Mouse (Mus musculus): ENCODE data around the gene Pdk2. TPM values are rescaled to one million over a fixed set of nuclear protein-coding genes. Genes with fewer than 3 reads are reported as not detected.

Pdk2 gene
- polyA plus RNA-seq, 1 experiment from 2014 or later = 13.9 TPM

DNA sequence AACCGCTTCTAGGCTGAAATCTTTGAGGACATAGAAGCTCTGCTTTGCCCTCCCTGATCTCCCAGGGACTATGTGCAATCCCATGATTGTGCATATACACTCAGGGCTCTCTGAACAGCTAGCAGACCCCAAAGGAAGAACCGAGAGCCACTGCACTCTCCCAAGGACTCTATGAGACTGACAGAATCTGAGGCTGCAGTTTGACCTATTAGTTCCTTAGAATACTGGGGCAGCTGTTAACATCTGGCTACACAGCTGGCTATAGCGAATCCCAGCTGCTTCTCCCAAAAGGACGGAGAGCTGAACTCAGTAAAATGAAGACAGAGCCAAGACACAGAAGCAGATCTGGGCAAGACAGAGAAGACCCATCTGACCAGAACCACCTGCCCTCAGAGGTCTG is 32.7 kb upstream of the Pdk2 start:
- no peak overlapping the region for H3K27ac ChIP-seq (ENCODE audit: low read length)

DNA sequence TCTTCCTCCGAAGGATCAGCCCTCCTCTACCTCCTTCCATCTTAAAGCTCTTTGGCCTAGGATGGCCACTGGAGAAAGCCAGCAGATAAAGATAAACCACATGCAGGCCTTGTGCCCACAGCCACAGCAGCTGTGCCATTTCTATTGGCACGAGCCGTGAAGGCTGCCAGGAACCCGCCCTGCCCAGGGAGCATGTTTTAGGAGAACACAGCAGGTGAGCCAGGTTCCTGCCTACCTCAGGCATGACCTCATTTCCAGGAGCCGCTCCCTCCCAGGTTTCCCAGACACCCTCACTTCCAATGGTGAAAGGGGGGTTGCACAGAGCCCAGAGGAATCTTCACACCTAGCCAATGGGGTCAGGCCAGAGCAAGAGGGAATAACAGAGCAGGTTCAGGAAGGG is 31.6 kb upstream of the Pdk2 start:
- no peaks in the 10 kb centered on the region for H3K36me3 ChIP-seq (ENCODE audit: control insufficient read depth, insufficient read depth)
- H3K4me1 ChIP-seq (ENCODE audit: control insufficient read depth, low read depth, low read length) = peaks cover 5% of the 10 kb centered on the region
- H3K27ac ChIP-seq (ENCODE audit: low read length) = no peak overlapping the region
- H3K9me3 ChIP-seq (replicated peaks; ENCODE audit: control insufficient read depth, low read length) = no peaks in the 10 kb centered on the region
- no peak overlapping the region for H3K9ac ChIP-seq (ENCODE audit: low read depth, low read length)
- peaks cover 34% of the 10 kb centered on the region for H3K27me3 ChIP-seq (ENCODE audit: control insufficient read depth, insufficient read depth, low read depth, low read length)
- H3K4me2 ChIP-seq (ENCODE audit: low read depth, low read length) = no peak overlapping the region
- H3K4me3 ChIP-seq (ENCODE audit: low read depth, low read length) = no peak overlapping the region
- no peak for ATAC-seq (ENCODE audit: low read depth)
- 65% methylated on average over 5 of the region's 5 CpGs for WGBS (ENCODE audit: insufficient replicate concordance)

More for the DNA sequence above, 32.7 kb upstream of the Pdk2 start:
- H3K4me2 ChIP-seq (ENCODE audit: low read depth, low read length) = no peak overlapping the region
- no peaks in the 10 kb centered on the region for H3K9me3 ChIP-seq (replicated peaks; ENCODE audit: control insufficient read depth, low read length)
- no peak for ATAC-seq (ENCODE audit: low read depth)
- H3K36me3 ChIP-seq (ENCODE audit: control insufficient read depth, insufficient read depth) = no peaks in the 10 kb centered on the region
- H3K4me1 ChIP-seq (ENCODE audit: control insufficient read depth, low read depth, low read length) = peaks cover 5% of the 10 kb centered on the region
- H3K9ac ChIP-seq (ENCODE audit: low read depth, low read length) = no peak overlapping the region
- 62% methylated on average over 4 of the region's 4 CpGs for WGBS (ENCODE audit: insufficient replicate concordance)
- no peak overlapping the region for H3K4me3 ChIP-seq (ENCODE audit: low read depth, low read length)
- peaks cover 44% of the 10 kb centered on the region for H3K27me3 ChIP-seq (ENCODE audit: control insufficient read depth, insufficient read depth, low read depth, low read length)

DNA sequence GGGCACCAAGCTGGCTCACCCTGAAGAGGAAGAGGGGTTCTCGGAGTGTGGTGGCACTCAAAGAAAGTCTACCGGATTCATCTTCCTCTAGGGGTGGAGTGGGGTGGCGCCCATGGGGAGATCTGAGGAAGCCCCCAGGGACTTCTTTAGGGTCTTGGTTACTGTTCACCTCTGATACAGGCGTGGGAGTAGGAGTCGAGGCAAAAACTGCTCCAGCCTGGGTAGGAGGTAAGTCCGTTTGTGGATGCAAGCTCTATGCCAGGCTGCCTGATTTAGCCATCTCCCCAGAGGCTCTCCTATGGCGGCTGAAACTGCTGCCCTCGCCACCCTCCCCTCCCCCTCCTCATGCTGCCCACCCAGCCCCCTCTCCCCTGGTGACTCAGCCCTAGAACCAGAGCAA is 31.0 kb upstream of the Pdk2 start:
- no peak overlapping the region for H3K27ac ChIP-seq (ENCODE audit: low read length)
- ATAC-seq (ENCODE audit: low read depth) = no peak
- peaks cover 27% of the 10 kb centered on the region for H3K27me3 ChIP-seq (ENCODE audit: control insufficient read depth, insufficient read depth, low read depth, low read length)
- no peak overlapping the region for H3K4me3 ChIP-seq (ENCODE audit: low read depth, low read length)
- no peaks in the 10 kb centered on the region for H3K9me3 ChIP-seq (replicated peaks; ENCODE audit: control insufficient read depth, low read length)
- 44% methylated on average over 8 of the region's 8 CpGs for WGBS (ENCODE audit: insufficient replicate concordance)
- H3K4me2 ChIP-seq (ENCODE audit: low read depth, low read length) = no peak overlapping the region
- H3K36me3 ChIP-seq (ENCODE audit: control insufficient read depth, insufficient read depth) = no peaks in the 10 kb centered on the region
- H3K9ac ChIP-seq (ENCODE audit: low read depth, low read length) = no peak overlapping the region
- peaks cover 5% of the 10 kb centered on the region for H3K4me1 ChIP-seq (ENCODE audit: control insufficient read depth, low read depth, low read length)

DNA sequence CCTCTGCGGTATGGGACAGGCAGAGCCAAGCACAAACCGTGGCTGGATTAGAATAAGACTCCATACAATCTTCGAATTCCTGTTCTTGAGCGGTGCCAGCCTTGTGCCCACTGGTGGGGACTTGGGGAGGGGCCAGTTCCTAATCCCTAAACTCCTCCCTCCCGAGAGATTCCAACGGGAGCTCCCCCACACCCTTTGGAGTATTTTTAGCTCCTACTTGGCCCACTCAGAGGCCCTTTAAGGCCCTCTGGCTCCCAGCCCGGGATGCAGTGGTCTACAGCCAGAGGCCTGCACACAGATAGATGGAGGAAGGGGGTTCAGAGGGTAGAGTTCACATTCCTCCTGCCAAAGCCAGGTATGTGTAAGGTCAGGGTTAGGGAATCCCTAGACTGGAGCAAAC is 30.1 kb upstream of the Pdk2 start:
- peaks cover 19% of the 10 kb centered on the region for H3K27me3 ChIP-seq (ENCODE audit: control insufficient read depth, insufficient read depth, low read depth, low read length)
- H3K4me1 ChIP-seq (ENCODE audit: control insufficient read depth, low read depth, low read length) = peaks cover 5% of the 10 kb centered on the region
- no peak overlapping the region for H3K4me2 ChIP-seq (ENCODE audit: low read depth, low read length)
- no peaks in the 10 kb centered on the region for H3K36me3 ChIP-seq (ENCODE audit: control insufficient read depth, insufficient read depth)
- no peak overlapping the region for H3K27ac ChIP-seq (ENCODE audit: low read length)
- no peak overlapping the region for H3K9ac ChIP-seq (ENCODE audit: low read depth, low read length)
- ATAC-seq (ENCODE audit: low read depth) = no peak
- H3K4me3 ChIP-seq (ENCODE audit: low read depth, low read length) = no peak overlapping the region
- WGBS (ENCODE audit: insufficient replicate concordance) = 47% methylated on average over 7 of the region's 7 CpGs
- no peaks in the 10 kb centered on the region for H3K9me3 ChIP-seq (replicated peaks; ENCODE audit: control insufficient read depth, low read length)

DNA sequence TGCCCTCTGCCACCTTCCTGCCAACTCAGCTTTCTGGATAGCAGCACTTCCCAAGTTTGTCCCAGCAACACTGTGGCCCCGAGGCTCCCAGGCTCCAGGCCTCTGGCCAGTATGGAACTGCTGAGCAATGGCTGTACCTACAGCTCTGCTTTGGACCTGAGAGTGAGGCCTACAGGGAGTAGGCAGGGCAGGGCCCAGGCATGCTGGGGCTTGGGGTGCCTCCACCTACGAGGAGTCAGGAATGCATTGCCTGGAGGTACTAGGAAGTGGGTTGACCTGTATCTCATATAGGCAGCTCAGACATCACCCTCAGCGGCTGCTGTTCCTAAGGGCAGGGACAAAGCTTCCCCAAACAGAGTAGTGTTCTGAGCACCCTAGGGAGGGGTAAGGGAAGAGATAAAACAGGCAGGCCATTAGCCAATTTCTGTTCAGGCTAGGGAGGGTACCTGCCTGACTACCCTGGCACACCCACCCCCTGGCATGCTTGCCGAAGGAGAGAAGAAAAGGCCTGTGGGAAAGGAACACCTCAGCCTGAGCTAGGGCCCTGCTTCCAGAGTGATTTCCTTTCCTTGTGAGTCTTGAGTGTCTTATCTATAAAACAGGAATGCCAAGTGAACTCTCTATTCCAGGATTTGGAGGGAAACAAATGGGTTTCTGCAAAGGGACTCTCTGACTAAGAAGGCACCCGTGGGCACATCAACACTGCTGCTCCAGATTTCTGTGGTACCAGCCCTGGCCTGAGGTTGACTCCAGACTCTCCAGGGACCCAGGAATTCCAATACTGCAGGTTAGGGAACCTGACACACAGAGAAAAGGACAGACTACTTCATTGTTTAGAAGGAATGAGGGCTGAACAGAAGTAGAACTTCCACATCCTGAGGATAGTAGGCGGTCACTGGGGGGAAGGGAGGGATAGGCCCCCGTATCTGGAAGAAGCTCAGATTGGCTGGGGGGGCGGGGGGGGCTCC is 29.3 kb upstream of the Pdk2 start:
- H3K36me3 ChIP-seq (ENCODE audit: control insufficient read depth, insufficient read depth) = no peaks in the 10 kb centered on the region
- no peak overlapping the region for H3K4me2 ChIP-seq (ENCODE audit: low read depth, low read length)
- peaks cover 10% of the 10 kb centered on the region for H3K27me3 ChIP-seq (ENCODE audit: control insufficient read depth, insufficient read depth, low read depth, low read length)
- H3K4me3 ChIP-seq (ENCODE audit: low read depth, low read length) = no peak overlapping the region
- no peak overlapping the region for H3K9ac ChIP-seq (ENCODE audit: low read depth, low read length)
- peaks cover 5% of the 10 kb centered on the region for H3K4me1 ChIP-seq (ENCODE audit: control insufficient read depth, low read depth, low read length)
- no peak overlapping the region for H3K27ac ChIP-seq (ENCODE audit: low read length)
- ATAC-seq (ENCODE audit: low read depth) = no peak
- H3K9me3 ChIP-seq (replicated peaks; ENCODE audit: control insufficient read depth, low read length) = no peaks in the 10 kb centered on the region
- 48% methylated on average over 8 of the region's 8 CpGs for WGBS (ENCODE audit: insufficient replicate concordance)

DNA sequence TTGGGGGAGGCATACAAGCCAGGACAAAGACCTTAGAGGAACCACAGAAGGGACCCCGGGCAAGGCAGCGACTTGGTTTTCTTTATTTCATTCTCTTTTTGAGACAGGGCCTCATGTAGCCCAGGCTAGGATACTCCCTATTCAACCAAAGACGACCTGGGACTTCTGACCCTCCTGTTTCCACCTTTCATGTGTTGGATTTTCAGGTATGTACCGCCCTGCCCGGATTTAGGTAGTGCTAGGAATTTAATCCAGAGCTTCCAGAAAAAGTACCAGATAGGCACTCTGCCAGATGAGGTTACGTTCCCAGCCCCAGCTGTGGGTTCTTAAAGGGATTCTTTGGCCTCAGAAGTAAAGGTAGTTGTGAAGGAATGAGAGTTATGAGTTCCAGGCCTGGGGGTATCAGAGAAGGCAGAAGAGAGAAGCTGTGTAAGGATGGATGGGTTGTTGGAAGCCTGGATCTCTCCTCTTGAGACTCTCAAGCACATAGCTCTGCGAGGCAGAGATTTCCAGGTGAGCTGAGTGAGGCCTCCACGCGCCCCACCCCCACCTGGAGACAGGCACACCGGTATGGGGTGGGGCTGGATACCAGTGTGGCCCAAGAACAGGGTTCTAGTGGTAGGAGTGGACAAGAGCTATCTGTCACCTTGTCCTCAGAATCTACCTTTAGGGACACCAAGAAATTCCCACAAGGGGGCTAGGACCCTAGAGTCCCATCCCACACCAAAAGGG is 28.2 kb upstream of the Pdk2 start:
- no peak for ATAC-seq (ENCODE audit: low read depth)
- H3K27ac ChIP-seq (ENCODE audit: low read length) = no peak overlapping the region
- H3K36me3 ChIP-seq (ENCODE audit: control insufficient read depth, insufficient read depth) = no peaks in the 10 kb centered on the region
- H3K9ac ChIP-seq (ENCODE audit: low read depth, low read length) = no peak overlapping the region
- no peaks in the 10 kb centered on the region for H3K4me1 ChIP-seq (ENCODE audit: control insufficient read depth, low read depth, low read length)
- 63% methylated on average over 10 of the region's 10 CpGs for WGBS (ENCODE audit: insufficient replicate concordance)
- no peak overlapping the region for H3K4me3 ChIP-seq (ENCODE audit: low read depth, low read length)
- H3K9me3 ChIP-seq (replicated peaks; ENCODE audit: control insufficient read depth, low read length) = no peaks in the 10 kb centered on the region
- H3K4me2 ChIP-seq (ENCODE audit: low read depth, low read length) = no peak overlapping the region
- no peaks in the 10 kb centered on the region; the same call in 1 of the 2 replicates for H3K27me3 ChIP-seq (ENCODE audit: control insufficient read depth, insufficient read depth, low read depth, low read length)

DNA sequence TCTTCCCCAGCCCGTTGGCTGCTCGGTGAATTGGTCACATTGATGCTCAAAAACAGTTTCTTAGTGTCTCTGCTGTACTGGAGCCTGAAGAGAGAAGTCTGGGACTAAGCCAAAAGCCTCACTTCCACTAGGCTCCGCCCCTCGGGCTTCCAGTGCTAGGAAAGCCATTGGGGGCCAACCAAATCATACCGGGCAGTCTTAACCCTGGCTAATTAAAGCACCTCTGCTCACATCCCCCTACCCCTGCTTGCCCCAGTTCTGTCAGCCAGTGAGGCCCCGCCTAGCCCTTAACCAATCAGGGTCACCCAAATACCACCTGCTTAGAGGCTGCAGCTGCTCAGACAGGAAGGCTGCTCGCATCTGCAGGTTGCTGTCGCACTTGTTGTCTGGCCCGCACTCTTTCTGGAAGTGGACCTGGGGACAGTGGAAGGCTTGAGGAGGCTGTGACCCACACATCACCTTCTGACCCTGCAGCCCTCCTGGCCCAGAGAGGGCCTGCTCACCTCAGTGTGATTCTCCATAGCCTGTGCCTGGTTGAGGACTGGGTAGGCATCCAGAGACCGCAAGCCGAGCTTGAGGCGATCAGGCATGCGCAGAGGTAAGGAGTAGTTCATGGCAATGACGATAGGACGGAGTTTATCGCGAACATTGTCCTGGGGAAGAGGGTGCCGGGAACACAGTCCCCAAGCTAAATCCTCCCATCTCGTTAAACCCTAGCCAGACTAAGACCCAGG is 15.8 kb upstream of the Pdk2 start:
- no peak for ATAC-seq (ENCODE audit: low read depth)
- Histone ChIP-seq H3K4me3 (ENCODE audit: low read depth, low read length) (no peak overlapping the region), H3K4me1 (ENCODE audit: control insufficient read depth, low read depth, low read length) (no peaks in the 10 kb centered on the region), H3K27me3 (ENCODE audit: control insufficient read depth, insufficient read depth, low read depth, low read length) (no peaks in the 10 kb centered on the region), H3K9ac (ENCODE audit: low read depth, low read length) (no peak overlapping the region), H3K4me2 (ENCODE audit: low read depth, low read length) (no peak overlapping the region), H3K36me3 (ENCODE audit: control insufficient read depth, insufficient read depth) (no peaks in the 10 kb centered on the region), H3K27ac (ENCODE audit: low read length) (no peak overlapping the region), H3K9me3 (replicated peaks; ENCODE audit: control insufficient read depth, low read length) (no peaks in the 10 kb centered on the region)
- 52% methylated on average over 19 of the region's 19 CpGs for WGBS (ENCODE audit: insufficient replicate concordance)

DNA sequence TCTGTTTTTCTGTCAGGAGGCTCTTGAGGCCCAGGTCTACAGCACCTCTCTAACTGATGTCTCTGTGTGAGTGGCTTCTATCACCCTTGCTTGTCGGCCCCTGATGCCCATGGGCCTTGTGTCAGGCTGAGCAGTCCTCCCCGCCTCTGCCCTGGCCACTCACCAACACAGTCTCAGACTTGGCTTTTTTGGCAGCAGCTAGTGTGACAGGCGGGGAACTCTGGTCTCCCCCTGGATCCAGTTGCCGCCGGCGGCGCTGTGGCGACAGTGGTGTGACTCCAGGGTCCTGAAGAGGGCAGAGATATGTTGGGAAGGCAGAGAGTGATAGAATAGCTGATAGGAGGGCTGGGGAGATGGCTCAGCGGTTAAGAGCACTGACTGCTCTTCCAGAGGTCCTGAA is 11.9 kb upstream of the Pdk2 start:
- H3K9me3 ChIP-seq (replicated peaks; ENCODE audit: control insufficient read depth, low read length) = no peaks in the 10 kb centered on the region
- no peaks in the 10 kb centered on the region for H3K36me3 ChIP-seq (ENCODE audit: control insufficient read depth, insufficient read depth)
- no peak overlapping the region for H3K4me2 ChIP-seq (ENCODE audit: low read depth, low read length)
- no peak overlapping the region for H3K27ac ChIP-seq (ENCODE audit: low read length)
- ATAC-seq (ENCODE audit: low read depth) = no peak
- H3K4me3 ChIP-seq (ENCODE audit: low read depth, low read length) = no peak overlapping the region
- WGBS (ENCODE audit: insufficient replicate concordance) = 56% methylated on average over 9 of the region's 9 CpGs
- no peaks in the 10 kb centered on the region for H3K4me1 ChIP-seq (ENCODE audit: control insufficient read depth, low read depth, low read length)
- H3K27me3 ChIP-seq (ENCODE audit: control insufficient read depth, insufficient read depth, low read depth, low read length) = no peaks in the 10 kb centered on the region
- H3K9ac ChIP-seq (ENCODE audit: low read depth, low read length) = no peak overlapping the region
